Mouse (Mus musculus) intestine, embryonic 14.5 days (tissue): ENCODE results near the gene Pomgnt1. TPM values are rescaled to one million over a fixed set of nuclear protein-coding genes. Genes with fewer than 3 reads are reported as not detected.

Source experiments
- ATAC-seq: fragments of 200-750 bp; cut with Nextera tagmentation; replicated peaks from 2 replicates; pipeline ENCODE4 v1.8.0; 2017; ENCODE audit warnings: low read depth, moderate number of reproducible peaks, moderate TSS enrichment, moderate library complexity; ENCODE audit not compliant: low FRiP score, low TSS enrichment
- DNase-seq: peaks from one replicate; pipeline ENCODE4 v3.0.0-alpha.2; 2018; ENCODE audit warnings: low spot score
- H3K27ac ChIP-seq: fragments of 300-500 bp; sonication (generic); 2 replicates; pipeline ENCODE4 v1.5.1; 2014; ENCODE audit warnings: low read depth, mild to moderate bottlenecking, control low read depth
- H3K27me3 ChIP-seq: fragments of 300-500 bp; sonication (generic); replicated peaks from 2 replicates; pipeline ENCODE4 v1.6.1; 2014; ENCODE audit warnings: low read length, control low read depth; ENCODE audit not compliant: control insufficient read depth, insufficient read depth
- H3K36me3 ChIP-seq: fragments of 300-500 bp; sonication (generic); 2 replicates; pipeline ENCODE4 v1.6.1; 2014; ENCODE audit warnings: low read length, control low read depth; ENCODE audit not compliant: control insufficient read depth, insufficient read depth
- H3K4me1 ChIP-seq: fragments of 300-500 bp; sonication (generic); replicated peaks from 2 replicates; pipeline ENCODE4 v1.6.1; 2014; ENCODE audit warnings: low read length, control low read depth, mixed read lengths; ENCODE audit not compliant: control insufficient read depth, insufficient read depth
- H3K4me2 ChIP-seq: fragments of 300-500 bp; sonication (generic); 2 replicates; pipeline ENCODE4 v1.6.1; 2014; ENCODE audit warnings: low read length
- H3K4me3 ChIP-seq: fragments of 300-500 bp; sonication (generic); 2 replicates; pipeline ENCODE4 v1.5.1; 2014; ENCODE audit warnings: low read depth, low read length, control low read depth, mixed read lengths
- H3K9ac ChIP-seq: fragments of 300-500 bp; sonication (generic); 2 replicates; pipeline ENCODE4 v1.6.1; 2014; ENCODE audit warnings: mild to moderate bottlenecking, low read length
- H3K9me3 ChIP-seq: fragments of 300-500 bp; sonication (generic); 2 replicates; pipeline ENCODE4 v1.6.1; 2016; ENCODE audit warnings: low read length, control low read depth; ENCODE audit not compliant: control insufficient read depth
- WGBS: fragments of 180-500 bp; shearing (Covaris S2); extraction: QIAGEN DNeasy Blood & Tissue Kit; methylation state at CpG from one replicate; pipeline ENCODE4 v1.1.7; 2014; 5-methylcytosine and 5-hydroxymethylcytosine counted together
- polyA plus RNA-seq: library from polyadenylated mRNA; unstranded; fragments of >200 nt; fragmentation: Nextera tagmentation; extraction: Ambion mirVana; gene quantifications from 2 replicates; pipeline ENCODE4 v1.2.1, GENCODE M21; 2014

Gene Pomgnt1
- polyA plus RNA-seq, 1 experiment from 2014 or later: 53.7 TPM

DNA sequence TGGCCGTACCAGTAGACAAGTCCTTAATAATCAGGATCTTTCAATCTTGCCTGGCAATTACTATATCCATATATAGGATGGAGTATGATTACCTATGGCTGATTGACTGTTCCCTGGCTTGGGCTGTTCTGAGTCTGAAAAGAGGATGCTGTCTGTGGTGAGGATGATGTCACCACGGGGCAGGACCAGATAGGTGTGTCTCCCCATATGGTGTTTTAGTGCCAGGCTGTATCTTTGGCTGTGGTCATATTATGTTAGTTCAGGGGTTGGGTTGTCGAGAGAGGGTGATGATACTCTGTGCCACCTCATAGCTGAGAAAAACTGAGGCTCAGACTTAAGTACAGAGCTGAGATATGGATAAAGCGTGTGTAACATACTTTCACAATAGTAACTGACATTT lies 61.4 kb downstream of the Pomgnt1 start:
- Histone ChIP-seq H3K27me3 (no peaks in the 10 kb centered on the region), H3K4me1 (no peaks in the 10 kb centered on the region), H3K9me3 (no peaks in the 10 kb centered on the region), H3K4me3 (no peak overlapping the region), H3K9ac (no peak overlapping the region), H3K36me3 (no peaks in the 10 kb centered on the region), H3K27ac (no peak overlapping the region), H3K4me2 (no peak overlapping the region)
- DNase-seq (no peak), ATAC-seq (no peak)
- 86% methylated on average over 4 of the region's 4 CpGs for WGBS

DNA sequence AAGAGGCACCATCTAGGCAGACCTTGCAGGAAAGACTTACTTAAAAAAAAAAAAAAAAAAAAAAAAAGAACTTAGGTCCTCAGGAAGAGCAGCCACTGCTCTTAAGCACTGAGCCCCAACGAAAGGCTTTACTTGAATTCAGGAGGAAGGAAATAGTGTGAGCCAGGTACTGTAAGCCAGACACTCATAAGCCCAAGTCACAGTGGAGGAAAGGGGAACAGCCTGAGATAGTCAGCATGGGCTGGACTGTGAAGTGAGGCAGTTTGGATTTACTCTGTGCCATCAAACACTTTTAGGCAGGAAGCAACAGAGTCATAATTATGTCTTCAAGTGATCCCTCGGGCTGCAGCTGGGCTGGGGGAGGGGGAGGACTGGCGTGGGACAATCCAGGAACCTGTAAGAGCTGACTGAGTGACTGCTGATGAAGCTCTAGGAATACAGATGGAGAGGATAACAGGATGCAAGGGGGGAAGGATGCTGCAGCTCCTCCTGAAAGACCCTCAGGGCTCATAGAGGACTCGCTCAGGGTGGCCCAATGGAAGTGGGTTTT lies 68.7 kb downstream of the Pomgnt1 start:
- WGBS: 46% methylated on average over 4 of the region's 4 CpGs
- no peaks in the 10 kb centered on the region for H3K27me3 ChIP-seq
- H3K36me3 ChIP-seq: no peaks in the 10 kb centered on the region
- DNase-seq: no peak
- H3K9me3 ChIP-seq: no peaks in the 10 kb centered on the region
- H3K9ac ChIP-seq: no peak overlapping the region
- no peak for ATAC-seq
- no peak overlapping the region for H3K27ac ChIP-seq
- no peak overlapping the region for H3K4me2 ChIP-seq
- H3K4me3 ChIP-seq: no peak overlapping the region
- H3K4me1 ChIP-seq: no peaks in the 10 kb centered on the region

DNA sequence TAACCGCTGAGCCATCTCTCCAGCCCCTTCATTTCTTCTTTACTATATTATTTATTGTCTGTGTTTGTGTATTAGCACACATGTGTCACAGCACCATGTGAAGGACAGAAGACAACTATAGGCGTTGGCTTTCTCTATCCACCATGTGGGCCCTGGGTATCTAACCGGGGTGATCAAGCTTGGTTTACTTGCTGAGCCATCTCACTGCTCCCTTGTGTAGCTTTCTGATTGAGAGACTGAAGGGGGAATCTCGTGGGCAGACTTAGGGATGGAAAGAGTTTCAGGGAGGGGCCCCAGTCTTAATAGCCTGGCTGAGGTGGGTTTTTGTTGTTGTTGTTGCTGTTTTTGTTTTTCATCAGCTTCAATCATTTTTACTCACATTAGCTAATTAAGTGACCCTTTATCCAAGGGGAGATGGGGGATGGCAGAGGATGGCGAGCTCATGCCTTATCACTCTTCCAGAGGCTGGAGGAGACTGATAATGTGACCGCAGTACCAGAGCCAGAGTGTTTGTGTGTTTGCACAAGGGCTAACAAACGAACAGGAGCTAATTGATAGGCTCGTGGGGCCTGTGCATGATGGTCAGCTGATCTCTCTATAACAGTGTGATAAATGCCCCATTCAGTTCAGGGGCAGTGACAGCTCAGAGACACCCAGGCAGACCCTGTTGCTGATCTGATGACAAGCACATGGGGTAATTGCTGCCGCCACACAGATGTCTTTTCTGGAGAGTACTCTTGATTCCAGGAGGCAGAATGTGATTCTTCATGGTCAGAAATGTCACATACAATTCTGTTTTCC lies 70.1 kb downstream of the Pomgnt1 start:
- WGBS: 53% methylated on average over 9 of the region's 9 CpGs

DNA sequence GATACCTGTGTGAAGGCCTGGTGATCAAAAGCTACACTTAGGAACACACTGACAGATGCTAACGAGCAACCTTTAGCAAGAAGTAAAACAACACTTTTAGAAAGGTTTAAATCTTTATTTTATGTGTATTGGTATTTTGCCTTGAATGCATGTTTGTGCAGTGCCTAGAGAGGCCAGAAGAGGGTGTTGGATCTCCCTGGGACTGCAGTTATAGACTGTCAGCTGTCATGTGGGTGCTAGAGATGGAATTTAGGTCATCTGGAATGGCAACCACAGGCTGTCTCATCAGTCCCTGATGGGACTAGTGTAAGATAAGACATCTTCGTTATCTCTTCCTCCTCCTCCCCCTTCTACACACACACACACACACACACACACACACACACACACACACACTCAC lies 74.8 kb downstream of the Pomgnt1 start:
- Histone ChIP-seq H3K4me3 (no peak overlapping the region), H3K4me2 (no peak overlapping the region), H3K36me3 (no peaks in the 10 kb centered on the region), H3K9me3 (no peaks in the 10 kb centered on the region), H3K27ac (no peak overlapping the region), H3K4me1 (no peaks in the 10 kb centered on the region), H3K27me3 (no peaks in the 10 kb centered on the region), H3K9ac (no peak overlapping the region)
- WGBS: 88% methylated on average over 2 of the region's 2 CpGs
- no peak for ATAC-seq
- DNase-seq: no peak

More for the DNA sequence above, 70.1 kb downstream of the Pomgnt1 start:
- H3K9ac ChIP-seq: no peak overlapping the region
- H3K36me3 ChIP-seq: no peaks in the 10 kb centered on the region
- DNase-seq (no peak), ATAC-seq (no peak)
- H3K27ac ChIP-seq: no peak overlapping the region
- no peaks in the 10 kb centered on the region for H3K27me3 ChIP-seq
- H3K9me3 ChIP-seq: no peaks in the 10 kb centered on the region
- no peaks in the 10 kb centered on the region for H3K4me1 ChIP-seq
- no peak overlapping the region for H3K4me2 ChIP-seq
- no peak overlapping the region for H3K4me3 ChIP-seq

DNA sequence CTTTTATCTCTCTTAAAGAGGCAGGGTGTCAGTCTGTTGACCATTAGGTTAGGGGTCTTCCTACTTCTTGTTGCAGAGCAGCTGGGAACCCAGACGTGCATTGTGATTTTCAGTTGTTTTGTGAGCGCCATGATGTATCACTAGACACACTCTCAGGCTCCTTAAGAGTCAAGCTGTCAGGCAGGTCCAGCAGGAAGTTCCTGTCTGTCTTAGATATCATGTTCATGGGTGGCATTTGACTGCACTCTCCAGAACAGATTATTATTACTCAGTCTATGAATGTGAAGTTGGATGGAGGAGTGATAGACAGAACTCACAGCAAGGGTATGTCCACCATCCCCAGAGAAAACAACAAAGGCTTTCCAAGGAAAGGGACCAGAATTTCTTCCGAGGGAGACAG lies 80.8 kb downstream of the Pomgnt1 start:
- WGBS: 69% methylated on average over 3 of the region's 3 CpGs
- no peak overlapping the region for H3K27ac ChIP-seq
- H3K4me3 ChIP-seq: no peak overlapping the region
- H3K4me1 ChIP-seq: no peaks in the 10 kb centered on the region
- H3K9me3 ChIP-seq: no peaks in the 10 kb centered on the region
- ATAC-seq (no peak), DNase-seq (no peak)
- H3K27me3 ChIP-seq: no peaks in the 10 kb centered on the region
- H3K36me3 ChIP-seq: no peaks in the 10 kb centered on the region
- H3K9ac ChIP-seq: no peak overlapping the region
- no peak overlapping the region for H3K4me2 ChIP-seq

DNA sequence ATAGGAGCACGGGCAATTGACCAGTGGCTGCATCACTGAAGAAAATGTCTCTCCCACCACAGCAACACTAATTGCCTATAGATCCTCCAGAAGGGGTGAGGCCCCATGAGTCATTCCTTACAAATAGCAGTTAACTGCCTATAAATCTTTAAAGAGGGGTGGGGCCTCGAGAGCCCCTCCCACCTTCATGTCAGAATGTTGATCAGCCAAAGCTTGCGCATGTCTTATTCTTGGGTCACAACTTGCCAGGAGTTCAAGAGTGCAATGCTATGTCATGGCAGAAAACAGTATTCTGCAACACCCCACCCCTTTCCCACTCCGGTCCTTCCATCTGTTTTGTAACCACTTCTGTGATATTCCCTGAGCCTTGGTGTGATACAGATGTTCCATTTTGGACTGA lies 82.9 kb downstream of the Pomgnt1 start:
- Histone ChIP-seq H3K36me3 (no peaks in the 10 kb centered on the region), H3K27ac (no peak overlapping the region), H3K4me1 (no peaks in the 10 kb centered on the region), H3K27me3 (no peaks in the 10 kb centered on the region), H3K4me2 (no peak overlapping the region), H3K4me3 (no peak overlapping the region), H3K9me3 (no peaks in the 10 kb centered on the region), H3K9ac (no peak overlapping the region)
- ATAC-seq (no peak), DNase-seq (no peak)
- WGBS: 66% methylated on average over 4 of the region's 4 CpGs

DNA sequence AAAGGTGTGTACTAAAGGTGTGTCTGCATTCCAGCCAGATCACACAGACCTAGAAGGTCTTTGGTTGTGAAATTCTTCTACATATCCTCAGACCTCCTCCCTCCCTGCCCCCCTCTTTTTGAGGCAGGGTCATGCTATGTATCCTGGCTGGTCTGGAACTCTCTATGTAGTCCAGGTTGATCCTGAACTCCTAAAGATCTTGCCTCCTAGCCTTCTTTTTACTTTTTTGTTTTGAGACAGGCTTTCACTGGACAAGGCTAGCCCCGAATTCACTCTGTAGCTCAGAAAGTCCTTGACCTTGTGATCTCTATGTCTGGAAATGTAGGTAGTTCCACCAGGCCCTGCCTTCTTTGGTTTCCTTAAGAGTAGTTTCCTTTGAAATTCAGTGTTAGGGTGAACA lies 85.3 kb downstream of the Pomgnt1 start:
- WGBS: 80% methylated on average over 1 of the region's 1 CpGs
- H3K4me3 ChIP-seq: no peak overlapping the region
- no peaks in the 10 kb centered on the region for H3K9me3 ChIP-seq
- ATAC-seq (no peak), DNase-seq (no peak)
- H3K27me3 ChIP-seq: no peaks in the 10 kb centered on the region
- H3K36me3 ChIP-seq: no peaks in the 10 kb centered on the region
- no peak overlapping the region for H3K4me2 ChIP-seq
- no peaks in the 10 kb centered on the region for H3K4me1 ChIP-seq
- H3K27ac ChIP-seq: no peak overlapping the region
- H3K9ac ChIP-seq: no peak overlapping the region
